Mouse (Mus musculus): ENCODE results near the gene Xrra1. TPM values are rescaled to one million over a fixed set of nuclear protein-coding genes. Genes with fewer than 3 reads are reported as not detected.
"Not testable (repeated sequence)": the region's sequence is repeated elsewhere in the genome, so short reads cannot be mapped to it uniquely, and the experiment has no call there.

Gene Xrra1
- polyA plus RNA-seq, 1 experiment, result 0.81 TPM

DNA sequence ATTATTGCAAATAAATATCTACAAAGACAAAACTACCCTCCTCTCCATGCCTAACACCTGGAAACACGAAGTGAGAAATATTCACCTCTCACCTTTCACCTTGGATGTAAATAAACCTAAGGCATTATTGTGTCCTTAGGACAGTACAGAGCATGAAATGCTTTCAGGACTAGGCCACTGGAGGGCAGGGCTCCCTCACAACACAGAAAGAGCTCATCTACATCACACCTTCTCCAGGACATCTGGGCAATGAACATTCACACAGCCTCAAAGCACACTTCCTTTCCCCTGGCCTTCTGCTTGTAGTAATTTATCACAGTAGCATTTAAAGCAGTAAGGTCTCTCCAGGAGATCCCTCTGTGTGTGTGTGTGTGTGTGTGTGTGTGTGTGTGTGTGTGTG, 76.8 kb downstream of the Xrra1 start:
- Histone ChIP-seq H3K4me1 (ENCODE audit: control insufficient read depth, insufficient read depth, low read length) (no peaks in the 10 kb centered on the region), H3K4me3 (ENCODE audit: insufficient read depth, low read length) (no peak overlapping the region), H3K27ac (ENCODE audit: insufficient read depth, low read length) (no peak overlapping the region)
- no peak for TF ChIP-seq CTCF (IDR thresholded peaks at IDR 0.05; ENCODE audit: borderline replicate concordance, insufficient read depth, low read length)
- no peak for TF ChIP-seq POLR2A (IDR thresholded peaks at IDR 0.05; ENCODE audit: low read depth, low read length)

DNA sequence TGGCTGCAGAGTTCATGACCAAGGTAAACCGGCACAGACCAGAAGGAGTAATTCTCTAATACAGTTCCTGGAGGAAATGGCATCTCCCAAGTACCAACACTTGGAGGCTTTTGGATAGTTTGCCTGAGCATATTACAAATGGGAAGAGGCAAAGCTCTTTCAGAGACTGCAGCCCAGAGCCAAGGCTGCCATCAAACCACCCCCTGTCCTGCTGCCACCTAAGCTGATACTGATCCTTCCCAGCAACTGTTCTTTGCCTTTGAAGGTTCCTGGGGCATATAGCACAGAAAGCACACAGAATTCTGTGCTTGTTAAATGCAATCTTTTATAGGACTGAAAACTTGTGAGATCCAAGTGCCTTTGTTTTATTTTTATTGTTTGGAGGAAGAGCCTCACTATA, 81.8 kb downstream of the Xrra1 start:
- Histone ChIP-seq H3K4me1 (ENCODE audit: control insufficient read depth, insufficient read depth, low read length) (no peaks in the 10 kb centered on the region), H3K4me3 (ENCODE audit: insufficient read depth, low read length) (no peak overlapping the region), H3K27ac (ENCODE audit: insufficient read depth, low read length) (no peak overlapping the region)
- no peak for TF ChIP-seq POLR2A (IDR thresholded peaks at IDR 0.05; ENCODE audit: low read depth, low read length)
- no peak for TF ChIP-seq CTCF (IDR thresholded peaks at IDR 0.05; ENCODE audit: borderline replicate concordance, insufficient read depth, low read length)

DNA sequence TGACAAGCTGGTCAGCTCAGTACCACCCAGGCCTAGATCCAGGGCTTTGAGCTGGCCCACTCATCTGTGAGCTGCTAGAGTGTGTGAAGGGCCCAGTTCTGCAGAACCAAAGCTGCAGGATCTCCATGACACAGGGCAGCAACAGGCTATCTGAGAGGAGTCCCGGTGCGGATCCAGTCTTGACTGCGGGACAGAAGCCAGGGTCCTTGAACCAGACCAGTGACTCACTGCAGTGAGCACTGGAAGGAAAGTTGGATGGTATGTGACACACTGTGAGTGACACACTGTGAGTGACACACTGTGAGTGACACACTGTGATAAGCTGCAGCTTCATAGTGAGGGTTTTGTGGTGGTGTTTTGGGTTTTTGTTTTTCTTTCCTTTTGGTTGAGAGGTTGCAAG, 85.6 kb downstream of the Xrra1 start:
- no peak for TF ChIP-seq CTCF (IDR thresholded peaks at IDR 0.05; ENCODE audit: borderline replicate concordance, insufficient read depth, low read length)
- TF ChIP-seq POLR2A (IDR thresholded peaks at IDR 0.05; ENCODE audit: low read depth, low read length), result no peak
- no peak overlapping the region for H3K4me3 ChIP-seq (ENCODE audit: insufficient read depth, low read length)
- no peaks in the 10 kb centered on the region for H3K4me1 ChIP-seq (ENCODE audit: control insufficient read depth, insufficient read depth, low read length)
- H3K27ac ChIP-seq (ENCODE audit: insufficient read depth, low read length), result no peak overlapping the region

DNA sequence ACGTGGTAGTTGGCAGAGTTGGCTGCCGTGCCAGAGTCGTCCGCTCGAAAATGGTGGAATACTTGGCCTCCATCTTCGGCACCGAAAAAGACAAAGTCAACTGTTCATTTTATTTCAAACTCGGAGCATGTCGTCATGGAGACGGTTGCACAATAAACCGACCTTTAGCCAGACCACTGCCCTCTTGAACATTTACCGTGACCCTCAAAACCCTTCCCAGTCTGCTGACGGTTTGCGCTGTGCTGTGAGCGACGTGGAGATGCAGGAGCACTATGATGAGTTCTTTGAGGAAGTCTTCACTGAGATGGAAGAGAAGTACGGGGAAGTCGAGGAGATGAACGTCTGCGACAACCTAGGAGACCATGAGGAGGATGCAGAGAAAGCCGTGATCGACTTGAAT, 86.1 kb downstream of the Xrra1 start:
- H3K4me1 ChIP-seq (ENCODE audit: control insufficient read depth, insufficient read depth, low read length); H3K27ac ChIP-seq (ENCODE audit: insufficient read depth, low read length); H3K4me3 ChIP-seq (ENCODE audit: insufficient read depth, low read length): not testable (repeated sequence)

DNA sequence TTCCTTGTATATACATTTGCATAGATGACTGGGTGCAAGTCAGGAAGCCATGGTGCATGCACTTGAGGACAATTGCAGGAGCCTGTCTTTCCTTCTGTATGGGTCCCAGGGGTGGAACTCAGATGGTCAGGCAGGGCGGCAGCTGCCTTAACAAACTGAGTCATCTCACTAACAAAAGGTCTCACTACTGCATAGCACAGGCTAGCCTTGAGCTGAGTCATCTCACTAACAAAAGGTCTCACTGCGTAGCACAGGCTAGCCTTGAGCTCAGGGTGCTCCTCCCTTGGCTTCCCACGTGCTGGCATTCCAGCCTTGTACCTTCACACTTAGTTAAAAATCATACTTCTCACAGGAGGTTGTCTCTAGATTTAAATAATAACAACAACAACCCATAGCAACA, 87.0 kb downstream of the Xrra1 start:
- no peaks in the 10 kb centered on the region for H3K4me1 ChIP-seq (ENCODE audit: control insufficient read depth, insufficient read depth, low read length)
- H3K4me3 ChIP-seq (ENCODE audit: insufficient read depth, low read length), result no peak overlapping the region
- TF ChIP-seq CTCF (IDR thresholded peaks at IDR 0.05; ENCODE audit: borderline replicate concordance, insufficient read depth, low read length) (no peak), POLR2A (IDR thresholded peaks at IDR 0.05; ENCODE audit: low read depth, low read length) (no peak)
- H3K27ac ChIP-seq (ENCODE audit: insufficient read depth, low read length), result no peak overlapping the region

DNA sequence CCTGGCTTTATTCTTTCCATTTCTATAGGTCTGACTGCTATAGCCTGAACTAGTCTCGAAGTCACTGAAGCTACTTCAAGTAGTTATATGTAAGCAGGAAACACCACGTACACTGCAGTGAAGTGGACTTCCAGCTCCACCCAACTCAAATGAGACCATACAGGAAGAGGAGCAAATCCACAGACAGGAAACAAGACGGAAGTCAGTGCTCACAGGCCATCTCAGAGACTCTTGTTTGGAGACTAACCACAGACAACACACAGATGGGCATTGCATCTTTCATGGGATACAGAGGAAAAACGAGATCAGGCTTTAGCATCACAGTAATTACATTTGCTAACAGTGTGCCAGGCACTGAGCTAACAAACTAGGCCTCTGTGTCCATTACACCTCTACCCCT, 87.4 kb downstream of the Xrra1 start:
- H3K4me1 ChIP-seq (ENCODE audit: control insufficient read depth, insufficient read depth, low read length), result no peaks in the 10 kb centered on the region
- TF ChIP-seq POLR2A (IDR thresholded peaks at IDR 0.05; ENCODE audit: low read depth, low read length), result no peak
- no peak for TF ChIP-seq CTCF (IDR thresholded peaks at IDR 0.05; ENCODE audit: borderline replicate concordance, insufficient read depth, low read length)
- no peak overlapping the region for H3K27ac ChIP-seq (ENCODE audit: insufficient read depth, low read length)
- H3K4me3 ChIP-seq (ENCODE audit: insufficient read depth, low read length), result no peak overlapping the region

DNA sequence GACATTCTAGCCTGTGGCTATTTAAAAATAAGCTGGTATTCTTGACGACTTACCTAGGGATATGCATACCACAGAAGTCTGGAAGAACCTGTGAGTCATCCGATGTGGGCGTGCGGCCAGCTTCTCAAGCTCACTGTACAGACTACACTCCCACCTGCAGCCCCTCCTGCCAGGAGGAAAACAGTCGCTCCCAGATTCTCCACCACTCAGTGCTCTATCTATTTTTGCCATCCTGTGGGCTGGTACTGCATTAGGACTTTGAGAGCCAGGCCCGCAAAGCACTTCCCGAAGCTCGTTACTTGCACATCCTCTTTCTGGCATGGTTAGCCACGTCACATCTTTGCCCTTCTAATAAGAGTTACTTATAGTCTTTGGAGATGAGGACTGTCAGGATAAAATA, 88.4 kb downstream of the Xrra1 start:
- no peaks in the 10 kb centered on the region for H3K4me1 ChIP-seq (ENCODE audit: control insufficient read depth, insufficient read depth, low read length)
- TF ChIP-seq POLR2A (IDR thresholded peaks at IDR 0.05; ENCODE audit: low read depth, low read length) (no peak), CTCF (IDR thresholded peaks at IDR 0.05; ENCODE audit: borderline replicate concordance, insufficient read depth, low read length) (no peak)

DNA sequence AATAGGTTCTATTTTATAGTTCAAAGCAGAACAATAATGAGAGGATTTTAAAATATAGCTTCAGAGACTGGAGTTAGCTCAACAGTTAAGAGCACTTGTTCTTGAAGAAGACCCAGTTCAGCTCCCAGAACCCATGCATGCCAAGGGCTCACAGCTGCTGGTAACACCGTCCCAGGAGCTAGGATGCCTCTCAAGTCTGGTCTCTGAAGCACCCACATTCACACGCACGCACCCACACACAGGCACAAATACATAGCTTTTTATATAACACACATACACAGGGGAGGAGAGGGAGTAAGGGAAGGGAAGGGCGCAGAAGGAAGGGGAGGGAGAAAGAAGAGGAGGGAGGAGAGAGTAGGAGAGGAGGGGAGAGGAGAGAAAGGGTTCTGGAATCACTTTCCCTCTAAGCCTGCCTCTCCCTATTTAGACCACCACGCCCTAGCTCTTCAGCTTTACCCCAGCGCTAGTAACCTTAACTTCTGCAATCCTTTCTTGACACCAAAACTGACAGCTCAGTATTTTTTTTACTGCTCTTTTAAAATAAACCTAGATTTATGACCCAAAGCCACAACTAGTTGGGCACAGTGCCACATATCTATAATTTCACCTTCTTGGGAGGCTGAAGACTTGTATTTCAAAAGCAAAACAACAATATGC, 94.7 kb downstream of the Xrra1 start:
- Histone ChIP-seq H3K4me1 (ENCODE audit: control insufficient read depth, insufficient read depth, low read length) (peaks cover 2% of the 10 kb centered on the region), H3K27ac (ENCODE audit: insufficient read depth, low read length) (no peak overlapping the region), H3K4me3 (ENCODE audit: insufficient read depth, low read length) (no peak overlapping the region)
- no peak for TF ChIP-seq POLR2A (IDR thresholded peaks at IDR 0.05; ENCODE audit: low read depth, low read length)
- TF ChIP-seq CTCF (IDR thresholded peaks at IDR 0.05; ENCODE audit: borderline replicate concordance, insufficient read depth, low read length), result no peak

More for the DNA sequence above, 88.4 kb downstream of the Xrra1 start:
- no peak overlapping the region for H3K27ac ChIP-seq (ENCODE audit: insufficient read depth, low read length)
- H3K4me3 ChIP-seq (ENCODE audit: insufficient read depth, low read length), result no peak overlapping the region

DNA sequence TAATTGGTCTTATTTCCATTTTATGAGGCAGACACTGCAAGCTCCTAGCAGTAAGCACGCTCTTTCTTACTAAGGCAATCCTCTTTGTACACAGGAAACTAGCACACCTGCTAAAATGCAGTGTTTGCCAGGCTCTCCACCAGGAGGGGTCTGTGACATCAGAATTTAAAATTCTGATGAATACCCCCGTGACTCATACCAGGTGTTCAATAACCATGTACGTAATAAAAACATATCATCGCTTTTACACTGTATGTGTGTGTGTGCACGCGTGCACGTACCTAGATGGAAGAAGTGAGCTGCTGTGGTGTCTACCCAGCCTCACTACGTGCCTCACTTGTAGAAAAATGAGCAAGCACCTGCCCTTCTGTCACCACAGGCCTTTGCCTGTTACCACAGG, 95.3 kb downstream of the Xrra1 start:
- TF ChIP-seq POLR2A (IDR thresholded peaks at IDR 0.05; ENCODE audit: low read depth, low read length), result no peak
- TF ChIP-seq CTCF (IDR thresholded peaks at IDR 0.05; ENCODE audit: borderline replicate concordance, insufficient read depth, low read length), result no peak
- Histone ChIP-seq H3K4me1 (ENCODE audit: control insufficient read depth, insufficient read depth, low read length) (peaks cover 2% of the 10 kb centered on the region), H3K4me3 (ENCODE audit: insufficient read depth, low read length) (no peak overlapping the region), H3K27ac (ENCODE audit: insufficient read depth, low read length) (no peak overlapping the region)

DNA sequence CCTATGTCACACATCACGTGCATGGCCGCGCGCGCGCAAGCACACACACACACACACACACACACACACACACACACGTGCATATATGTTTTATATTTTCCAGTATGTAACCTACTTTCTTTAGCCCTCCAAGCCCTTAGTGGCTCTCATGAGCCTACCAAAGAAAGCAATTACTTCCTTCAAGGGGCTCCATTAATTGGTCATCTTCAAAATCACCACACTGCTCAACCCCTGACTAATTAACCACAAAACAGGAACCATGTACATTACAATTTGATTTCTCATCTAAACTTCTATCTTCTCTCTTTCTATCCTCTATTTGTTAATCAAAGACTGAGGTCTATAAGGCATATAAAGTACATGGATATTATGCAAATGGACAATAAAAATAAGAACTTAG, 97.2 kb downstream of the Xrra1 start:
- H3K4me3 ChIP-seq (ENCODE audit: insufficient read depth, low read length), result no peak overlapping the region
- no peak for TF ChIP-seq POLR2A (IDR thresholded peaks at IDR 0.05; ENCODE audit: low read depth, low read length)
- TF ChIP-seq CTCF (IDR thresholded peaks at IDR 0.05; ENCODE audit: borderline replicate concordance, insufficient read depth, low read length), result no peak
- peaks cover 2% of the 10 kb centered on the region for H3K4me1 ChIP-seq (ENCODE audit: control insufficient read depth, insufficient read depth, low read length)
- H3K27ac ChIP-seq (ENCODE audit: insufficient read depth, low read length), result no peak overlapping the region
